Mouse (Mus musculus): ENCODE data around the gene Ccng2. TPM values are rescaled to one million over a fixed set of nuclear protein-coding genes. Genes with fewer than 3 reads are reported as not detected.

The Ccng2 gene
- total RNA-seq (2023), result 122 and 175 TPM in 2 replicates

GRCm38 (mm10) chr5:93266883-93267704 is at the start of gene Ccng2:
TSS of gene Ccng2 (plus strand) at chr5:93267257.

Other genes starting within 250 kb of the Ccng2 start
- not detected in 2 replicates for gene Sowahb, start 222.2 kb upstream of the Ccng2 start, total RNA-seq (2023)
- 30.3 and 31.3 TPM in 2 replicates for gene Sept11, start 173.8 kb upstream of the Ccng2 start, total RNA-seq (2023)
- 167 and 198 TPM in 2 replicates for gene Ccni, start 60.8 kb upstream of the Ccng2 start, total RNA-seq (2023)
- 0.91 and 1.3 TPM in 2 replicates for gene 2010109A12Rik, start 60.7 kb upstream of the Ccng2 start, total RNA-seq (2023)

All from neutrophil, adult 65 days (primary cell).